ENCODE assay signal across 18 mouse cellular contexts in genomic region chr16:16926536-16926935, GRCm38 (mm10). TPM values are rescaled to one million over a fixed set of nuclear protein-coding genes. Genes with fewer than 3 reads are reported as not detected.
DNase-seq lines count a peak whose midpoint lies in the region.
"Had no signal": no experiment of that assay in that cellular context is flagged by ENCODE, and none has a peak within 500 bp of the region (broad histone marks: within the 10 kb centered on the region; RNA-seq: fewer than 3 reads in every experiment).

No protein-coding gene starts in this region.

- DNase-seq in frontal cortex, adult 2 months (ENCODE audit: extremely low spot score in 1 of 2, low spot score in 1 of 2) = peak; percentile 70 to 78
- no peak for DNase-seq in frontal cortex, postnatal 25 days (ENCODE audit: low spot score in 2 of 2)
- peak; percentile 66 to 73 for DNase-seq in right cerebral cortex, adult 2 months (ENCODE audit: low spot score in 2 of 2)
- DNase-seq in right cerebral cortex, postnatal 14 days = no peak
- DNase-seq in left cerebral cortex, adult 9 months (ENCODE audit: low spot score in 2 of 2) = peak; percentile 69 to 84
- DNase-seq in retina, embryonic 14.5 days (ENCODE audit: low spot score) = no peak
- DNase-seq in adrenal gland, postnatal 14 days = no peak
- DNase-seq: adrenal gland, adult 2 months; cerebellum, adult 18-20 months; heart, adult 18-20 months; kidney, adult 9 months; kidney, postnatal 4 days; liver; liver, postnatal 0 days; lung, postnatal 14 days; thymus, postnatal 25 days had no signal

RNA-seq across cellular contexts. Expression of gene Ppm1f, which starts 30.3 kb away (rescaled TPM):
- polyA plus RNA-seq in frontal cortex, adult 2 months (2012; rRNA removed) = 36.1 and 40.4 TPM in 2 replicates
- total RNA-seq in adrenal gland, postnatal 14 days (2021) = 37.8 and 39.0 TPM in 2 replicates

RNA-seq across cellular contexts. Expression of gene Vpreb1, which starts 55.9 kb away (rescaled TPM):
- 0.58 and 0.63 TPM in 2 replicates for polyA plus RNA-seq in frontal cortex, adult 2 months (2012; rRNA removed)
- 1.5 TPM in 1 of 2 replicates, not detected in the other for total RNA-seq in adrenal gland, postnatal 14 days (2021)
- total RNA-seq: gastrocnemius, adult 8-10 months; left cerebral cortex, adult 8-10 months had no signal

RNA-seq across cellular contexts. Expression of gene Top3b, which starts 56.0 kb away (rescaled TPM):
- polyA plus RNA-seq in frontal cortex, adult 2 months (2012; rRNA removed) = 86.4 and 88.4 TPM in 2 replicates
- total RNA-seq in adrenal gland, postnatal 14 days (2021) = 57.0 and 72.3 TPM in 2 replicates

RNA-seq across cellular contexts. Expression of gene Mapk1, which starts 56.6 kb away (rescaled TPM):
- polyA plus RNA-seq in frontal cortex, adult 2 months (2012; rRNA removed) = 360 and 370 TPM in 2 replicates
- total RNA-seq in adrenal gland, postnatal 14 days (2021) = 179 and 204 TPM in 2 replicates

Comparison
In these comparisons a context has a peak if more than half of its experiments do, and no peak if none do; other contexts are left out.
1. DNase-seq: peak in frontal cortex, adult 2 months (2 of 2), right cerebral cortex, adult 2 months (2 of 2) and left cerebral cortex, adult 9 months (2 of 2); none in frontal cortex, postnatal 25 days (0 of 2), right cerebral cortex, postnatal 14 days (single experiment), retina, embryonic 14.5 days (single experiment) and adrenal gland, postnatal 14 days (single experiment).